Mouse (Mus musculus) heart, embryonic 11.5 days (tissue): ENCODE measurements around the gene Foxg1. TPM values are rescaled to one million over a fixed set of nuclear protein-coding genes. Genes with fewer than 3 reads are reported as not detected.
A peak's percentile ranks its signal among the peaks of the same experiment; 100 is the strongest.

Experiments used
- ATAC-seq: fragments of 200-750 bp; cut with Nextera tagmentation; replicated peaks from 2 replicates; pipeline ENCODE4 v1.8.0; 2017; ENCODE audit warnings: moderate library complexity; ENCODE audit not compliant: insufficient number of reproducible peaks, low FRiP score, low TSS enrichment
- H3K27ac ChIP-seq: fragments of 300-500 bp; sonication (generic); 2 replicates; pipeline ENCODE4 v1.5.1; 2014; ENCODE audit warnings: mild to moderate bottlenecking, low read depth, low read length
- H3K27me3 ChIP-seq: fragments of 300-500 bp; sonication (generic); 2 replicates; pipeline ENCODE4 v1.6.1; 2014; ENCODE audit warnings: mild to moderate bottlenecking, low read length, mixed read lengths; ENCODE audit not compliant: control insufficient read depth, insufficient read depth
- H3K36me3 ChIP-seq: fragments of 300-500 bp; sonication (generic); 2 replicates; pipeline ENCODE4 v1.6.1; 2014; ENCODE audit warnings: mild to moderate bottlenecking, low read length, moderate library complexity, mixed read lengths; ENCODE audit not compliant: control insufficient read depth, insufficient read depth
- H3K4me1 ChIP-seq: fragments of 300-500 bp; sonication (generic); 2 replicates; pipeline ENCODE4 v1.6.1; 2014; ENCODE audit warnings: low read length; ENCODE audit not compliant: control insufficient read depth, insufficient read depth
- H3K4me2 ChIP-seq: fragments of 300-500 bp; sonication (generic); 2 replicates; pipeline ENCODE4 v1.6.1; 2014; ENCODE audit warnings: mild to moderate bottlenecking, moderate library complexity
- H3K4me3 ChIP-seq: fragments of 300-500 bp; sonication (generic); 2 replicates; pipeline ENCODE4 v1.5.1; 2014; ENCODE audit warnings: low read depth, low read length
- H3K9ac ChIP-seq: fragments of 300-500 bp; sonication (generic); 2 replicates; pipeline ENCODE4 v1.6.1; 2014; ENCODE audit warnings: mild to moderate bottlenecking, low read depth, low read length, moderate library complexity
- H3K9me3 ChIP-seq: fragments of 300-500 bp; sonication (generic); replicated peaks from 2 replicates; pipeline ENCODE4 v1.6.1; 2016; ENCODE audit warnings: low read length; ENCODE audit not compliant: control insufficient read depth
- WGBS: fragments of 180-500 bp; shearing (Covaris S2); extraction: QIAGEN DNeasy Blood & Tissue Kit; methylation state at CpG from one replicate; pipeline ENCODE4 v1.1.7; 2014; ENCODE audit not compliant: insufficient replicate concordance; 5-methylcytosine and 5-hydroxymethylcytosine counted together
- polyA plus RNA-seq: library from polyadenylated mRNA; unstranded; fragments of >200 nt; fragmentation: Nextera tagmentation; extraction: Ambion mirVana; gene quantifications from 2 replicates; pipeline ENCODE4 v1.2.1, GENCODE M21; 2014

Foxg1 gene
- polyA plus RNA-seq, 1 experiment from 2014 or later = 1.5 TPM

GRCm38 (mm10) chr12:49376318-49376992, 6.0 kb upstream of the Foxg1 start:
- Histone ChIP-seq H3K27ac (no peak overlapping the region), H3K4me2 (no peak overlapping the region), H3K9ac (no peak overlapping the region), H3K4me3 (no peak overlapping the region), H3K36me3 (no peaks in the 10 kb centered on the region), H3K9me3 (no peaks in the 10 kb centered on the region), H3K27me3 (peaks cover 76% of the 10 kb centered on the region), H3K4me1 (no peaks in the 10 kb centered on the region)
- ATAC-seq = no peak
- WGBS = 2% methylated on average over 19 of the region's 19 CpGs

- Histone ChIP-seq H3K9ac (no peak overlapping the region), H3K36me3 (no peaks in the 10 kb centered on the region), H3K4me1 (no peaks in the 10 kb centered on the region), H3K4me3 (no peak overlapping the region), H3K27ac (no peak overlapping the region), H3K27me3 (peaks cover 85% of the 10 kb centered on the region), H3K9me3 (no peaks in the 10 kb centered on the region), H3K4me2 (no peak overlapping the region)
- under 1% methylated on average over 15 of the region's 15 CpGs for WGBS
- ATAC-seq = no peak
These were observed 5.0 kb upstream of the Foxg1 start for GRCm38 (mm10) chr12:49377281-49377970.

- Histone ChIP-seq H3K27me3 (peaks cover 86% of the 10 kb centered on the region), H3K27ac (no peak overlapping the region), H3K9ac (no peak overlapping the region), H3K4me1 (0 out of 2 replicates have a peak, but pooled peaks cover 7% of the 10 kb centered on the region), H3K36me3 (no peaks in the 10 kb centered on the region), H3K4me2 (no peak overlapping the region), H3K9me3 (no peaks in the 10 kb centered on the region), H3K4me3 (no peak overlapping the region)
- ATAC-seq = no peak
- 0% methylated on average over 1 of the region's 1 CpGs for WGBS
These were observed 3.5 kb upstream of the Foxg1 start for GRCm38 (mm10) chr12:49378920-49379319.

GRCm38 (mm10) chr12:49379446-49379845, 3.0 kb upstream of the Foxg1 start:
- Histone ChIP-seq H3K27me3 (peaks cover 86% of the 10 kb centered on the region), H3K4me2 (no peak overlapping the region), H3K27ac (no peak overlapping the region), H3K9ac (no peak overlapping the region), H3K9me3 (no peaks in the 10 kb centered on the region), H3K36me3 (no peaks in the 10 kb centered on the region), H3K4me3 (no peak overlapping the region), H3K4me1 (0 out of 2 replicates have a peak, but pooled peaks cover 7% of the 10 kb centered on the region)
- 7% methylated on average over 11 of the region's 11 CpGs for WGBS
- no peak for ATAC-seq

- no peak for ATAC-seq
- Histone ChIP-seq H3K9ac (no peak overlapping the region), H3K27ac (no peak overlapping the region), H3K4me2 (no peak overlapping the region), H3K36me3 (no peaks in the 10 kb centered on the region), H3K9me3 (no peaks in the 10 kb centered on the region), H3K4me3 (no peak overlapping the region), H3K27me3 (peaks cover 94% of the 10 kb centered on the region), H3K4me1 (0 out of 2 replicates have a peak, but pooled peaks cover 7% of the 10 kb centered on the region)
- WGBS = 0% methylated on average over 4 of the region's 4 CpGs
These were observed 2.0 kb upstream of the Foxg1 start for GRCm38 (mm10) chr12:49380442-49380841.

- no peak overlapping the region for H3K4me2 ChIP-seq
- no peaks in the 10 kb centered on the region for H3K9me3 ChIP-seq
- H3K36me3 ChIP-seq = no peaks in the 10 kb centered on the region
- peaks cover 94% of the 10 kb centered on the region for H3K27me3 ChIP-seq
- ATAC-seq = no peak
- WGBS = 4% methylated on average over 4 of the region's 4 CpGs
- H3K4me1 ChIP-seq = 0 out of 2 replicates have a peak, but pooled peaks cover 7% of the 10 kb centered on the region
- no peak overlapping the region for H3K27ac ChIP-seq
- no peak overlapping the region for H3K9ac ChIP-seq
- no peak overlapping the region for H3K4me3 ChIP-seq
These were observed 1.4 kb upstream of the Foxg1 start for GRCm38 (mm10) chr12:49381031-49381525.

- no peak for ATAC-seq
- Histone ChIP-seq H3K9me3 (no peaks in the 10 kb centered on the region), H3K4me1 (0 out of 2 replicates have a peak, but pooled peaks cover 7% of the 10 kb centered on the region), H3K27me3 (peaks cover 87% of the 10 kb centered on the region), H3K36me3 (no peaks in the 10 kb centered on the region), H3K4me2 (no peak overlapping the region), H3K4me3 (no peak overlapping the region), H3K27ac (no peak overlapping the region), H3K9ac (no peak overlapping the region)
- 1% methylated on average over 19 of the region's 19 CpGs for WGBS
These were observed 617 bp upstream of the Foxg1 start for GRCm38 (mm10) chr12:49381721-49382365.

GRCm38 (mm10) chr12:49383521-49384133, 1.2 kb downstream of the Foxg1 start:
- Histone ChIP-seq H3K4me3 (peak overlapping the region; percentile 47), H3K4me1 (0 out of 2 replicates have a peak, but pooled peaks cover 7% of the 10 kb centered on the region), H3K9me3 (no peaks in the 10 kb centered on the region), H3K36me3 (no peaks in the 10 kb centered on the region), H3K27ac (no peak overlapping the region), H3K4me2 (peak overlapping the region; percentile 70), H3K27me3 (peaks cover 76% of the 10 kb centered on the region), H3K9ac (0 out of 2 replicates have a peak overlapping the region, but pooled peaks have one; percentile 18)
- peak; percentile 80 for ATAC-seq
- WGBS = under 1% methylated on average over 59 of the region's 67 CpGs
